Mouse (Mus musculus) olfactory bulb, adult 2 months (tissue): ENCODE measurements around the gene Coil.

Source experiments
- CTCF ChIP-seq: fragments of 200-500 bp; IDR thresholded peaks from 2 replicates; pipeline ENCODE4 v1.5.1; 2012; ENCODE audit warnings: low read depth, mild to moderate bottlenecking, low read length, moderate library complexity; ENCODE audit not compliant: insufficient read depth
- POLR2A ChIP-seq: fragments of 200-500 bp; IDR thresholded peaks from 2 replicates; pipeline ENCODE4 v1.6.1; 2012; ENCODE audit warnings: mild to moderate bottlenecking, low read depth, low read length, moderate library complexity; ENCODE audit not compliant: insufficient read depth

- TF ChIP-seq CTCF: no peak
- no peak for TF ChIP-seq POLR2A
These were observed 32.6 kb downstream of the Coil start for GRCm38 (mm10) chr11:89002621-89003020.
